Mouse (Mus musculus) thymus, postnatal 36 days (tissue): ENCODE measurements around the gene Zfp808.
"Not testable (repeated sequence)": the region's sequence is repeated elsewhere in the genome, so short reads cannot be mapped to it uniquely, and the experiment has no call there.

Experiments
- DNase-seq, 2 experiments: peaks; one replicate each; pipeline ENCODE4 v3.0.0; 2022; ENCODE audit warnings: mixed read lengths in 2 of 2

Gene Zfp808

DNA sequence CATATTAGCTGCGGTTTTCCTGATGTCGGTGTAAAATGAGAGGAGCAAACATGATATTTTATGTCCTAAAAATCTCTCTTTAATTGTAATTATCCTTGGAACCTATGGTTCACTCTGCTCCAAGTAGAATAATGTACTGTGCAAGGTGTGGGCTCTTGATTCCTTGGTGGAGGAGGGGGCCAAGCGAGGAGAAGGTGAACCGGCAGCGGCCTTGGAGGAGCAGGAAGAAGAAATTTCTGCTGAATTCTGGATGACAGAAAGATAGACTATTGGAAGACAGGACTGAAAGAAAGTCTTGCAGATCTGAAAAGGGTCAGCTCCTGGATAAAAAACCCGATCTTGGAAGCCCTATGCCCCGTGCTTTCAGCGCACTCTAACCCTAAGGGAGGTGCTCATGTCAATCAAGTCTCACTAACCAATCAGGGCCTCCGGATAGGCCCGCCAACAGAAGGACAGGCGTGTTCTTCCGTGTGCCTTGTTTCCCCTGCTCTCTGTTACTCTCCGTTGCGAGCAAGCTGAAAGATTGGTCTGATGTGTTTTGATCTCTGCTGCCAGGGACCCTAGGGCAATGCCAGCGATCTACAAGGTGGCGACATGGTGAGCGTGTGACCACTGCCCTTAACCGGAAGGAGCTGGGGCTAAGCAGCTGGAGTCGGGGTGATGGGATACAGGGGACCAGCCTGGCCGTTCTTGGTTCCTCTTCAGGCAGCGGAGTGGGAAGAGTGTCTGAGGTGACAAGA is at the start of gene Zfp808:
Gene Zfp808 (plus strand): TSS at position 455 of the 740 bp plus-strand sequence.
- peak; percentile 54 to 61 for DNase-seq

DNA sequence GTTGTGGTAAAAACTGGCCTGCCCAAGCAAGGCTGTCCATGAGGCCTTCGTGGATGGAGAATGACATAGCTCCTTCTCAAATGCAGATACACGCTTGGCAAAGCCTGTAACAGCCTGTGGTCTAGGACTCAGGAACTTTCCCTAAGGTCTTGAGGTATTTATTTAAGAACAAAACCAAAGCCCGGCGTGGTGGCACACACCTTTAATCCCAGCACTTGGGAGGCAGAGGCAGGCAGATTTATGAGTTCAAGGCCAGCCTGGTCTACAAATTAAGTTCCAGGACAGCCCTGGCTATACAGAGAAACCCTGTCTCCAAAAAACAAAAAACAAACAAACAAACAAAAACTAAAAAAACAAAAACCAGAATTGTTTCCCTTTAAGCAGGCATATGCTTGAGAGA is 30.9 kb upstream of the Zfp808 start:
- not testable (repeated sequence) for DNase-seq

DNA sequence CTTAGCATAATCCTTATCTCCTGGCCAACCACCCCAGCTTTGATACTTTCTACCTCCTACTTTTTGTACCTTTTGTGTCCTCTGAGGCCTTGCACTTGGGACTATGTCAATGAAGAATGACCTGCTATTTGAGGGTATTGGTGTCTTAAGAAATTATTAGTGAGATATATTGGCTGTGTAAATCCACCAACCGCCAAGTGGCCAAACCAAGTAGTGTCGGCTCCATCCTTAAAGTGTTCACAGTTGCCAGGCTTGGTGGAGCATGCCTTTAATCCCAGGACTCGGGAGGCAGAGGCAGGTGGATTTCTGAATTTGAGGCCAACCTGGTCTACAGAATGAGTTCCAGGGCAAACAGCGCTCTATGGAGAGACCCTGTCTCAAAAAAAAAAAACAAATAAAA is 30.2 kb upstream of the Zfp808 start:
- not testable (repeated sequence) for DNase-seq

DNA sequence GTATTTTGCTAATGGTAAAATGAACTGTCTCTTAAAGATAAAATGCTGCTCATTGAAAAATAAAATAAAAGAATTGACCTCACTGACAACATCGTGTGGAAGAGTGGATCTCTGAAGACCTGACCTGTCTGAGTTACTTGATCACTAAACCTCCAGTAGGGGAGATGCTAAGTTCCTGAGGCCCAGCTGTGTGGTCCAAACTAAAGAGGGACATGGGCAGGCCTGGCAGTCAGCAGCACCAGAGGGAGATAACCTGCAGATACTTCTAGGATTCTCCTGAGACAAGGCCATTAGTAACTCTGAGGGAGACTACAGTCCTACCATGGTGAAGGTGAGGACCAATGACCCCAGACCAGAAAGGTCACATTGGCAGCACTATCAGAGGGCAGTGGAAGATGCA is 27.3 kb upstream of the Zfp808 start:
- DNase-seq, result not testable (repeated sequence)

DNA sequence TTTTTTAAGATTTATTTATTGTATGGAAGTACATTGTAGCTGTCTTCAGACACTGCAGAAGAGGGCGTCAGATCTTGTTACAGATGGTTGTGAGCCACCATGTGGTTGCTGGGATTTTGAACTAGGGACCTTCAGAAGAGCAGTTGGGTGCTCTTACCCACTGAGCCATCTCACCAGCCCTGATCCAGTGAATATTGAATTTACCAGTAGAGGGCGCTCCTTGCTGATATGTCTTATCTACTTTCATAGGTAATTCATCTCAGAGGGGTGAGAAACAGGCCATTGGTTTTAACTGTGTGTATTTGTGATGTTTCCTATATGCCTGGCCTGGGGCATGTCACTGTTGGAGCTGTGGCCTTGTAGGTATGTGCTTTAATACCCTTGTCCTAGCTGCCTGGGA is 13.8 kb upstream of the Zfp808 start:
- not testable (repeated sequence) for DNase-seq

DNA sequence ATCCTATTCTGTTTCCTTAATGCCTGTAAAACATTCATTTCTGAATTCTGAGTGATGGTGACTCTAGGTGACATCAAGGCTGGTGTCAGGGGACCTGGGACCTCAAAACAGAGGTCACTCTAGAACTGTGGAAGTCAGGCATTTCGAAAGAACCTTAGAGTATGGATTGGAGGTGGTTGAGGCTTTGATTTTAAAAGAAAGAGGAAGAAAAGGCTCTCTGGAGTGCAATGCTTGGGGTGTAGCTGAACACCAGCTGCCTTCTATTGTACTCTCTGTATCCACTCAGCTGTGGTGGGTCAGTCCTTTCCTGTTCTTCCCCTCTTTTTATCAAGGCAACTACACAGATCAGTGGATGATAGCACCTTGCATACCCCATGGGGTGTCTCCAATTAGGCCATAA is 8.1 kb upstream of the Zfp808 start:
- DNase-seq, result not testable (repeated sequence)

DNA sequence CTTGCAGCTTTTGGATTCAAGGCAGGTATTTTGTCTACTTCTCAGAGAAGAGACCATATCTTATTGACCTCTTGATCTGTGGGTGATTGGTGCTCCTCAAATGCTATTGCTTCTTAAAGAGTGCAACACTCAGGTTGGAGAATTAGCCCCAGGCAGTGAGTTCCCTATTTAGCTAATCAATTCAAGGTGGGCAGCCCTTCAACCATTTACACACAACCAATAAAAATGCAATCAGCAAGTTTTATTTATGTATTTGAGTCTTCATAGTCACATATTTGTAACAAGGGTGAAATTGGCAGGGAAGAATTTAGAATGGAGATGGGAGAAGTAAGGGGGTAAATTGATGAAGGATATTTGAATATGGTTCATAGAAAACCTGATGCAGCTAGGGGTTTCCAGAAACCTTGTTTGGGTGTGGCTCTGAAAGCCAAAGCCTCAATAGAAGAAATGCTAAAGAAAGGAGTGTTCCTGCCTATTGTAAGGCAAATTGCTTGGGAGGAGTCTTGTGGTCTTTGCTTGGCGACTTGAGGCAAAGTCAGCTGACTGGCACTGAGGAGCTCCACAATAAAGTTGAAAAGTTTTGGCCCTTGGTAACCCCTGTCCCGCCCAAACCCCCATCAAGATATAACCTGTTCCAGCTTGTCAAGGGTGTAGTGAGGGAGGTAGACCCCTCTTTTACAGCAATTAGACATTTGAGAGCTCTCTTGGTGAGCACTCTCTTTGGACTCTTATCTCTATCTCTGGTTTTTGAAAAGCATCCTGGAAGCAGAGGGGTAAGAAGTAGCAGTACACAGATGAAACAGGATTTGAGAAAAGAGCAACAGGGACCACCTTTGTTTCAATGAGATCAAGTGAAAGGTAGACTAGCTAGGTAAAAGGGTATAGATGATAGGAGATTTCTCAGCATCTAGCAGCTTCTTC is 52.4 kb downstream of the Zfp808 start:
- DNase-seq, result not testable (repeated sequence)

DNA sequence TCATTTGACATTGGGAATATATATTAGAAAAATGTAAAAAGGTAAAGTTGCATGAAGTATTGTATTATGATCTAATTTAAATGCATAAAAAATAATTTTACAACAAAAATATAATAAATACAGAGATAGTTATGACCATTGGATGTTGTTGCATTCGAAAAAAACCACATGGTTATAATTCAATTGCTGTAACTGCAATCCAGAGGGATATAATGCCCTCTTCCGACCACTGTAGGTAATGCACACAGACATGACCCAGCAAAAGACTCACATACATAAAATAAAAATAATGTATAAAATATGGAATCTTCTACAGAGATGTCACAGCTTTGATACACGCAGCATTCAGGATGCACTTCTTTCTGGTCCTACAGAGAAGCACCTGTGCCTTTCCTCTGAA is 115.6 kb downstream of the Zfp808 start:
- no peak for DNase-seq

DNA sequence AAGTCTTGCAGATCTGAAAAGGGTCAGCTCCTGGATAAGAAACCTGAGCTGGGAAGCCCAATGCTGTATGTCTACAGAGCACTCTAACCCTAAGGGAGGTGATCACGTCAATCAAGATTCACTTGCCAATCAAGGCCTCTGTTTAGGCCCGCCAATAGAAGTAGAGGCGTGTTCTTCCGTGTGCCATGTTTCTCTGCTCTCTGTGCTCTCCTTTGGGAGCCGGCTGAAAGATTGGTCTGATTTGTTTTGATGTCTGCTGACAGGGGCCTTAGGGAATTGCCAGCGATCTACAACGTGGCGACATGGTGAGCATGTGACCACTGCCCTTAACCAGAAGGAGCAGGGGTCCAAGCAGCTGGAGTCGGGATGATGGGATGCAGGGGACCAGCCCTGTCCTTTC is 125.5 kb downstream of the Zfp808 start:
- DNase-seq, result not testable (repeated sequence)

DNA sequence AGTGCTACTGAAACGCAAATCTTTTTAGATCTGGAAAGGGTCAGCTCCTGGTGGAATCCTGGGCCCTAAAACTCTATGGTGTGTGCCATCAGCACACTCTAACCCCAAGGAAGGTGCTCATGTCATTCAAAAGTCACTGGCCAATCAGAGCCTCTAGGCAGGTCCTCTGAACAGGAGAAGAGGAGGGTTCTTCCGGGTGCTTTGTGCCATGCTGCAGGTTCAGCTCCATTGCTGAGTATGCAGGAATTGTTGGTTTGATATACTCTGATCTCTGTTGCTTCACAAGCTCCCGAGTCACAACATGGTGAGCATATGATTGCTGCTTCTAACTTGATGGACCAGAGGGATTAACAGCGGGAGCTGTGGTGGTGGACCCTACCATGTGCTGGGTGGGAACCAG is 133.7 kb downstream of the Zfp808 start:
- no peak for DNase-seq
